Mouse (Mus musculus) E14TG2a.4 (cell line): ENCODE measurements at regions not wholly inside any gene's neighbourhood (a gene's known extent, or its start where the extent isn't known, plus 50 kb on each side); places are given as distances from the start of the nearest gene placed in this dataset.

Source experiments
- H3K27me3 ChIP-seq: 2 replicates; pipeline ENCODE4 v1.6.1; 2014; ENCODE audit warnings: low read length, control low read depth; ENCODE audit not compliant: insufficient read depth
- H3K36me3 ChIP-seq: 2 replicates; pipeline ENCODE4 v1.6.1; 2014; ENCODE audit warnings: low read length, control low read depth; ENCODE audit not compliant: insufficient read depth
- H3K4me1 ChIP-seq: replicated peaks from 2 replicates; pipeline ENCODE4 v1.6.1; 2014; ENCODE audit warnings: low read depth, low read length, control low read depth
- H3K4me3 ChIP-seq: replicated peaks from 2 replicates; pipeline ENCODE4 v1.5.1; 2014; ENCODE audit warnings: mild to moderate bottlenecking, low read length
- H3K9me3 ChIP-seq: 2 replicates; pipeline ENCODE4 v1.6.1; 2014; ENCODE audit warnings: low read length, control low read depth
- CTCF ChIP-seq: conservative IDR thresholded peaks from 2 replicates; pipeline ENCODE4 v1.5.1; 2014; ENCODE audit warnings: low read length
- NANOG ChIP-seq: IDR thresholded peaks from 2 replicates; pipeline ENCODE4 v1.6.1; 2014; ENCODE audit warnings: borderline replicate concordance, low read length, mixed read lengths
- POU5F1 ChIP-seq: IDR thresholded peaks from 2 replicates; pipeline ENCODE4 v1.6.1; 2014; ENCODE audit warnings: low read length, borderline replicate concordance

DNA sequence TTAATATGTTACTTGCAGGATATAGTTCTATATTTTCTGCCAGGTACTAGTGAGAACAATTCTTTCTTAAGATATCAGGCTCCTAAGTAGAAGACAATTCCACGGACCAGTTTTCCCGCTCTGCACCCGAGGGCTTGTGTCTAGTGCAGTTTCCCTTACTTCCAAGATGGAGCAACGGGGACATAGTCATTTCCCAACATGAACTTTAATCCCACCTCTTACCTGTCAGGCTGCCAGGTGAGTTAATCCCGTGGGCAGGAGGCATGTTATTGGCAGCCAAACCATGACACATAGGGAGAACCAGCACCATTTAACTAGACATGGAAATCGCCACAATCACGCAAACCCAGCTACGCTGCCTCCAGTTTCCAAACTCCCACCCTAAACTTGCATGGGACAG, 624.4 kb upstream of the 3110018I06Rik start:
- H3K27me3 ChIP-seq = peaks cover 3% of the 10 kb centered on the region; the same call in 1 of the 2 replicates
- TF ChIP-seq CTCF (no peak), POU5F1 (no peak), NANOG (no peak)
- H3K4me3 ChIP-seq = no peak overlapping the region
- H3K36me3 ChIP-seq = no peaks in the 10 kb centered on the region
- no peaks in the 10 kb centered on the region for H3K4me1 ChIP-seq
- no peaks in the 10 kb centered on the region for H3K9me3 ChIP-seq

DNA sequence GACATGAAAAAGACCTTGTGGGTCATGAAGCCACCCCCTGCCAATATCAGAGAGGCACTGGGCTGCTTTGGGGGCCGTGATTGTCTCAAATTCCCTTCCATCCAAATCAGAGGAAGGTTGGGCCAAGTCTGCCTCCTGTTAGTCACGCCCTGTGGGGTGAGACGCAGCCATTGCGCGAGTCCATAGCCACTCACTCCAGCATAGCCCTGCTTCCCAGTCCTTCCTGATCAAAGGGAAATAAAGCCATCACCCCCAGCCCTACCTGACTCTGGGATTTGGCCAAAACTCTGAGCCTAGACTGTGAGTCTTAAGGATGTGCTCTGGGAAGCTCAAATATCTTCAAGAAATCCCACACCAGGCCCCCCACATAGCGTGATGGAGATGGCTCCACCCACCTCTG, 620.4 kb upstream of the 3110018I06Rik start:
- Histone ChIP-seq H3K4me1 (no peaks in the 10 kb centered on the region), H3K4me3 (no peak overlapping the region), H3K27me3 (no peaks in the 10 kb centered on the region), H3K9me3 (no peaks in the 10 kb centered on the region), H3K36me3 (no peaks in the 10 kb centered on the region)
- no peak for TF ChIP-seq NANOG
- TF ChIP-seq POU5F1 = no peak
- no peak for TF ChIP-seq CTCF

DNA sequence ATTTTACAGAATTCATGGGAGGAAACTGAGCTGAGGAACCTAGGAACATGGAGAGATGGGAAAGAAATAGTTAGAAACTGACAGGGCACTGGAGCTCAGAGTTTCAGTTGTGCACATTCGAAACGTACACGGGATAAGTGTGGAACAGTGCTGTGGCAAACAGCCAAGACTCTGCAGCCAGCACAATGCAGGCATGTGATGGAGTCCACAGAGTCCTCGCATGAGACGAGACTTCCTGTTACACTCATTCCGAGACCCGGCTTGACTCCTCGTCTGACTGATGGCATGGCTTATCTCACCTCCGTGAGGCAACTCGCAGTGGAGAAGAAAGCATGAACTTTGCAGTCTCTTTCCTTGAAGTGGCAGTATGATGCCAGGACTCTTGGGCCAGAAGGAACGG, 617.0 kb upstream of the 3110018I06Rik start:
- TF ChIP-seq POU5F1 (no peak), CTCF (no peak)
- Histone ChIP-seq H3K4me3 (no peak overlapping the region), H3K27me3 (no peaks in the 10 kb centered on the region), H3K36me3 (no peaks in the 10 kb centered on the region), H3K4me1 (no peaks in the 10 kb centered on the region), H3K9me3 (no peaks in the 10 kb centered on the region)

DNA sequence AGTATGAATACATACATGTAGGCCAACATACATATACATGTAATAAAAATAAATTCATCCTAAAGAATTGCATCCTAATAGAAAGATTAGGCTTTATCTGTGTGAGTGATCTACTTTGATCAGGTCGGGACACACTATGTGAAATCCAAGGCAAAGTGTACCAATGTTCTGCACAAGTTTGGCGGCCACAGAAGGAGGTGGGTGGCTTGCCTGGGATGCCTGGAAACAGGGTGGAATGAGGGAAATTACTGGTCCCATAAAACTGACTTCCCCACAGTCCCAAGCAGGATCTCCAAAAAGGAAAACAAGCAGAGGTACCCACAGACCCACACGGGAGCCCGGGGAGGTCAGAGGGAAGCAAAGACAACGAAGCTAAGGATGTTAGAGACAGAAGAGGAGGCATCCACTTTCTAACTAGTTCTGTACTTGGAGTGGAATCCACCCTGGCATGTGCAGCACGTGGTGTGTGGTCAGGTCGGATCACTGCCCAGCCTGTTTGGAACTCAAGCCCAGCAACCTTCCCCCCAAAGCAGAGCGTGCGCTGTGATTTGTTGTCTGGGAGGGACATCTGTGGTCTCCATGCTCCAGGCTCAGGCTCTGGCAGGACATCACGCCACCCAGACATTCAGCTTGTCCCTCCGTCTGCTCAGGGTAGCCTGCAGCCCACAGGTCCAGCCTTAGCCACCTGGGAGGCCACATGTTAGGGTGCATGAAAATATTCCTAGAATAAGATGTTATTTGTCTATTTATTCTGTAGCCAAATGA, 615.3 kb upstream of the 3110018I06Rik start:
- Histone ChIP-seq H3K9me3 (no peaks in the 10 kb centered on the region), H3K4me1 (no peaks in the 10 kb centered on the region), H3K27me3 (no peaks in the 10 kb centered on the region), H3K4me3 (no peak overlapping the region), H3K36me3 (no peaks in the 10 kb centered on the region)
- TF ChIP-seq CTCF (no peak), NANOG (no peak), POU5F1 (no peak)

DNA sequence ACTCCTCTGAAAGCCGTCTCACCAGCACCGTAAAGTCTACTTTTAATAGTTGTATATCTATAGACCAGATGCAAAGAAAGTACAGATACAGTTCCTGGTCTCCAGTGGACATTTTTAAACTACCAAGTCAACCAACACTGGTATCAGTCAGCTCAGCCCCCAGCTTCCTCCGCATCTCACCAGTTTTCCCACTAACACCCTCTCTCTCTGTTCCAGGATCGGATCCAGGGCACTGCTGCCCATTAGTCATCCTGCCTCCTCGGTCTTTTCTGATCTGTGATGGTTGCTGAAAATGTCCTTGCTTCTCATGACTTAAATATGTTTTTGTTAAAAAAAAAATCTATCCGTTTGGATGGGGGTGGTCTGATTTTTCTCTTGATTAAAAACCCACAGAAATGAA, 598.1 kb upstream of the 3110018I06Rik start:
- no peaks in the 10 kb centered on the region for H3K27me3 ChIP-seq
- H3K4me1 ChIP-seq = no peaks in the 10 kb centered on the region
- no peaks in the 10 kb centered on the region for H3K9me3 ChIP-seq
- H3K4me3 ChIP-seq = no peak overlapping the region
- no peak for TF ChIP-seq CTCF
- no peaks in the 10 kb centered on the region for H3K36me3 ChIP-seq

DNA sequence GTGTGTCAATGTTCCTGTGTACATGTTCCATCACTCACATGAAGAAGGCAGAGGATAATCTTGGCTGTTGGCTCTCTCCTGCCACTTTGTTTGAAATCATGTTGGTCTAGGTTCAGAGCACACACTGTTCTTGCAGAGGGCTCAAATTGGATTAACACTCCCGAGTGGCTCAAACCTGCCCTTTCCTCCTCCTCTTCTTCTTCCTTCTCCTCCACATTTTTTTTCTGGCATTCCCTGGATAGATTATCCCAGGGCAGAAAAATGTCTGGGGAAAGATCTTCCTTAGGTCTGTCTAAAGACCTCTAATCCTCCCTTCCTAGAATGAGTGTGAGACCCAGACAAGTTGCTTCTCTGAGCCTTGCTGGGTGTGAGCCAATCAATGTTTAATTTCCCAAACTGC, 594.4 kb upstream of the 3110018I06Rik start:
- Histone ChIP-seq H3K27me3 (no peaks in the 10 kb centered on the region), H3K9me3 (0 out of 2 replicates have a peak, but pooled peaks cover 3% of the 10 kb centered on the region), H3K4me1 (no peaks in the 10 kb centered on the region), H3K4me3 (no peak overlapping the region), H3K36me3 (no peaks in the 10 kb centered on the region)
- no peak for TF ChIP-seq POU5F1
- no peak for TF ChIP-seq NANOG
- TF ChIP-seq CTCF = no peak

DNA sequence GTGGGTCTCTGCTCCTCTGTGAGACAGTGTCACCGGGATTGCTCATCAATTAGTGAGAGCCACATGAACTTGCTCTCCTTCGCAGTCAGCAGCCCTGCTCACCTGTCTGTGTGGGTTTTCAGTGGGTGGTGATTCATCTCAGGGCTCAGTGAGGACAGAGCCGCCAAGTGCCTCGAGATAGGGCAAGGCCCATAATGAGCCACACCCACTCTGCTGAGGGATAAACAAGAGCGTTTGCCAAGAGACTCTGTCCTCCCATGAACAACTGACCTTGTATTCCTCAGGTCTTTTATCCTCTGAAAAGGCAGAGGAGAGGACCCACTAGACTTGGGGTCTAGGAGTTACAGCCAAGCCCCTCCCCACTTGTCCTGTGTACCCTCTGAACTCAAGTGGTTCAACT, 584.2 kb upstream of the 3110018I06Rik start:
- Histone ChIP-seq H3K36me3 (no peaks in the 10 kb centered on the region), H3K4me1 (peaks cover 5% of the 10 kb centered on the region), H3K27me3 (no peaks in the 10 kb centered on the region), H3K4me3 (no peak overlapping the region), H3K9me3 (no peaks in the 10 kb centered on the region)
- TF ChIP-seq NANOG (no peak), POU5F1 (no peak), CTCF (no peak)

DNA sequence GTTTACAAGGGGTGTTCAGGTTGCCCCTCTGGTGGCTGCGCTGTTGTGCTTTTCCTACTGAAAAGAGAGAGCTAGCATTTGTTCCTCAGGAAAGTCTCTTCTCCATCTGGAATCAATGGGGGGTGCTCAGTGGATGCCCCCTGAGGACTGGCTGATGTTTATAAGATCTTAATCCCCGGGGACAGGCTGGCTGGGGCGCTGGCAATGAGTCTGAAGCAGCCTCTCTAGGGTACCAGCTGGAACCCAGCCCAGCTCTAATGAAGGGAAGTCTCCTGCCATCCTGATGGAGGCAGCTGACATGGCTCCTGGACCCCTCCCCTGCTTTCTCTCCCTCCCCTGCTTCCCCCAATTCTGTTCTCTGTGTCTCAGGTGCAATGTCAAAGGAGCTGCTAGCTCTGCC, 575.6 kb upstream of the 3110018I06Rik start:
- H3K27me3 ChIP-seq = no peaks in the 10 kb centered on the region
- H3K9me3 ChIP-seq = no peaks in the 10 kb centered on the region
- H3K36me3 ChIP-seq = no peaks in the 10 kb centered on the region
- no peak overlapping the region for H3K4me3 ChIP-seq
- H3K4me1 ChIP-seq = no peaks in the 10 kb centered on the region
- TF ChIP-seq NANOG (no peak), POU5F1 (no peak), CTCF (no peak)

DNA sequence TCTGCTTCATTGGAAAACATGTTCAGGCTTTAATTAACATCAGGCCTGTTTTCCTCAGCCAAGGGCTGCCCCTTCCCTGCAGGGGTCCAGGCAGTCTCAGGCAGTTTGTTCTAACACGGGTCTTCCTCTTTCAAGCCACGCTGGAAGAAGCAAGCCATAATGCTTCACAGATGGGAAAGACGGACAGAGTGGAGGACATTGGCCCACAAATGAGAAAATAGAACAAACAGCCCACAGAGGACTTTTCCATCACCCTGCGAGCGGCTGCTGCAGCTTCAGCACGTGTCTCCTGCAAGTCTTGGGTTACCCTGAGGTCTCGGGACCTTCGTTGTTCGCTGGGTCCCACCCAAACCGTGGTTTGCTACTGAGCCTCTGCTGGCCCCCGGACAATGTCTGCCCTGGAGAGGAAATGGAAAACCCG, 565.9 kb upstream of the 3110018I06Rik start:
- H3K4me1 ChIP-seq = no peaks in the 10 kb centered on the region
- TF ChIP-seq POU5F1 (no peak), NANOG (no peak), CTCF (no peak)
- H3K27me3 ChIP-seq = no peaks in the 10 kb centered on the region
- no peaks in the 10 kb centered on the region for H3K9me3 ChIP-seq
- no peak overlapping the region for H3K4me3 ChIP-seq
- H3K36me3 ChIP-seq = no peaks in the 10 kb centered on the region
